Mouse (Mus musculus) liver, embryonic 16.5 days (tissue): ENCODE measurements at regions not wholly inside any gene's neighbourhood (a gene's known extent, or its start where the extent isn't known, plus 50 kb on each side); places are given as distances from the start of the nearest gene placed in this dataset.

Experiments used
- ATAC-seq: fragments of 200-750 bp; cut with Nextera tagmentation; 2 replicates; pipeline ENCODE4 v1.8.0; 2017; ENCODE audit warnings: low read depth, mild to moderate bottlenecking, moderate number of reproducible peaks, moderate library complexity
- H3K27ac ChIP-seq: fragments of 300-500 bp; sonication (generic); 2 replicates; pipeline ENCODE4 v1.5.1; 2014; ENCODE audit warnings: mild to moderate bottlenecking, low read length
- H3K27me3 ChIP-seq: fragments of 300-500 bp; sonication (generic); 2 replicates; pipeline ENCODE4 v1.6.1; 2014; ENCODE audit warnings: low read depth, low read length, mixed read lengths; ENCODE audit not compliant: control insufficient read depth, insufficient read depth
- H3K36me3 ChIP-seq: fragments of 300-500 bp; sonication (generic); 2 replicates; pipeline ENCODE4 v1.6.1; 2014; ENCODE audit warnings: mild to moderate bottlenecking; ENCODE audit not compliant: control insufficient read depth, insufficient read depth
- H3K4me1 ChIP-seq: fragments of 300-500 bp; sonication (generic); 2 replicates; pipeline ENCODE4 v1.6.1; 2014; ENCODE audit warnings: low read depth, low read length, mixed read lengths; ENCODE audit not compliant: control insufficient read depth
- H3K4me2 ChIP-seq: fragments of 300-500 bp; sonication (generic); 2 replicates; pipeline ENCODE4 v1.6.1; 2014; ENCODE audit warnings: low read depth, low read length, mixed read lengths
- H3K4me3 ChIP-seq: fragments of 300-500 bp; sonication (generic); 2 replicates; pipeline ENCODE4 v1.5.1; 2014; ENCODE audit warnings: low read depth, mild to moderate bottlenecking, low read length
- H3K9ac ChIP-seq: fragments of 300-500 bp; sonication (generic); 2 replicates; pipeline ENCODE4 v1.6.1; 2014; ENCODE audit warnings: low read depth, low read length
- H3K9me3 ChIP-seq: fragments of 300-500 bp; sonication (generic); replicated peaks from 2 replicates; pipeline ENCODE4 v1.6.1; 2016; ENCODE audit warnings: low read length; ENCODE audit not compliant: control insufficient read depth
- WGBS: fragments of 180-500 bp; shearing (Covaris S2); extraction: QIAGEN DNeasy Blood & Tissue Kit; methylation state at CpG from one replicate; pipeline ENCODE4 v1.1.7; 2014; ENCODE audit not compliant: insufficient replicate concordance; 5-methylcytosine and 5-hydroxymethylcytosine counted together

- H3K4me1 ChIP-seq, result no peaks in the 10 kb centered on the region
- no peak for ATAC-seq
- H3K4me2 ChIP-seq, result no peak overlapping the region
- no peaks in the 10 kb centered on the region for H3K9me3 ChIP-seq
- no peak overlapping the region for H3K27ac ChIP-seq
- H3K27me3 ChIP-seq, result no peaks in the 10 kb centered on the region
- H3K9ac ChIP-seq, result no peak overlapping the region
- 41% methylated on average over 1 of the region's 1 CpGs for WGBS
- no peaks in the 10 kb centered on the region for H3K36me3 ChIP-seq
- no peak overlapping the region for H3K4me3 ChIP-seq
Measured at GRCm38 (mm10) chr3:48658386-48658785, 1098.7 kb downstream of the Pcdh18 start.

DNA sequence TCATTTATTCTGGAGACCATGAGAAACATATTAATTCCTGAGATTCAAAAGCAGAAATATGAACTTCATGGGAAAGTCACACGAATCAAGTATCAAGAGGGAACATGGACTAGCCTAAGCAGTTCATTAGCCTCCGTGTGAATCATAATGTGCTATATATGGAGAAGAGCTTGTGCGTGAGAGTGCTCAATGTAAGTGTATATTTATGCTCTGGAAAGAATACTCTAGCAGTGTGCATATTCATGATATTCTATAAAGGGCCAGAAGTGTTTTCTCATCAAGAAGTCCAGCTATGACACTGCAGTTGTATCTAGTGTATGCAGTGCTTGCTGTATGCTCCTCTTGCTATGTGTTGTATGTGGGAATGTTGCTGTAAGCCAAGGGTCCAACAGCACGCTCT is 1102.0 kb downstream of the Pcdh18 start:
- no peaks in the 10 kb centered on the region for H3K27me3 ChIP-seq
- no peak for ATAC-seq
- no peak overlapping the region for H3K27ac ChIP-seq
- H3K4me1 ChIP-seq, result no peaks in the 10 kb centered on the region
- no peak overlapping the region for H3K4me3 ChIP-seq
- H3K9me3 ChIP-seq, result no peaks in the 10 kb centered on the region
- H3K36me3 ChIP-seq, result no peaks in the 10 kb centered on the region
- H3K9ac ChIP-seq, result no peak overlapping the region
- 47% methylated on average over 4 of the region's 4 CpGs for WGBS
- no peak overlapping the region for H3K4me2 ChIP-seq

GRCm38 (mm10) chr3:48631889-48632483 is 1125.1 kb downstream of the Pcdh18 start:
- no peak for ATAC-seq
- H3K4me1 ChIP-seq, result no peaks in the 10 kb centered on the region
- no peak overlapping the region for H3K4me2 ChIP-seq
- no peak overlapping the region for H3K4me3 ChIP-seq
- WGBS, result 26% methylated on average over 3 of the region's 3 CpGs
- no peaks in the 10 kb centered on the region for H3K27me3 ChIP-seq
- H3K9me3 ChIP-seq, result no peaks in the 10 kb centered on the region
- no peak overlapping the region for H3K9ac ChIP-seq
- no peak overlapping the region for H3K27ac ChIP-seq
- no peaks in the 10 kb centered on the region for H3K36me3 ChIP-seq

DNA sequence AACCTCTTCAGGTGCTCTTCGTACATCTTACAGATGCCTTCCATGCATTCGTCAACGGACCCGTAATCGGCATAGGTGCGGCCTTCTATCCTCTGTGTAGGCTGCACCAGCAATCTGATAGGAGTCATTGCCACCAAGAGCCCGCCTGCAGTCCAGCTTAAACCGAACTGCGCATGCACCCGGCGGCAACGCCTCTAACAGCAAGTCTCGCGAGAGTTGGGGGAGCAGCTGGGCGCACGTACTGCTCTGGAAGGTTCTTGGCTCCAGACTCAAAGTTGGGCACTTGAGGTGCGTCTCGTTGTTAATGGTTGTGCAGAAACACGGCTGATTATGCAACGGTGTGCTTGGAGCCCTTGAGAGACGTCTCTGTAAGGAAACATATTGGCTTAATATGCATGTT is 1148.2 kb downstream of the Pcdh18 start:
- Histone ChIP-seq H3K27ac (no peak overlapping the region), H3K4me2 (no peak overlapping the region), H3K9me3 (no peaks in the 10 kb centered on the region), H3K9ac (no peak overlapping the region), H3K27me3 (no peaks in the 10 kb centered on the region), H3K4me1 (no peaks in the 10 kb centered on the region), H3K36me3 (no peaks in the 10 kb centered on the region), H3K4me3 (no peak overlapping the region)
- ATAC-seq, result no peak
- WGBS, result 81% methylated on average over 21 of the region's 21 CpGs

GRCm38 (mm10) chr3:48604840-48605239 is 1152.3 kb downstream of the Pcdh18 start:
- ATAC-seq, result no peak
- H3K4me1 ChIP-seq, result no peaks in the 10 kb centered on the region
- H3K27ac ChIP-seq, result no peak overlapping the region
- no peaks in the 10 kb centered on the region for H3K9me3 ChIP-seq
- H3K4me2 ChIP-seq, result no peak overlapping the region
- no peaks in the 10 kb centered on the region for H3K27me3 ChIP-seq
- H3K9ac ChIP-seq, result no peak overlapping the region
- no peak overlapping the region for H3K4me3 ChIP-seq
- 62% methylated on average over 3 of the region's 3 CpGs for WGBS
- no peaks in the 10 kb centered on the region for H3K36me3 ChIP-seq

DNA sequence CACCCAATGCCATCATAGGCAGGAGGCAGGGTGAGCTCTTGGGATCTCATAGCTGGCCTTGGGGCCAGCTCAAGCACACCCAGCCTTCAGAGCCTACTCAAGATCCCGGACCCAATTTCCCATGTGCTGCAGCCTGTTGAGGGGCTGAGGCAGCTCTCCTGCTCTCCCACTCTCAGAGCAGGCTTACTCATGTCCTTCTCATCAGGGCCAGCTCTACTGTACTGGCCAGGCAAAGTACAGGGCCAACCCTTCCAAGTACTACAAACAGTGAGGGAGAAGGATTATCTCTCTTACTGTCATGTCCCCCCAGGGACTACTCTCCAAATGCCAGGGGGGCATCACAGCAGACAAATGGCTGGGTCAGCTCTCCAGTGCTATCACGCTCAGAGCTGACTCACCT is 1169.8 kb downstream of the Pcdh18 start:
- Histone ChIP-seq H3K36me3 (no peaks in the 10 kb centered on the region), H3K4me3 (no peak overlapping the region), H3K4me1 (no peaks in the 10 kb centered on the region), H3K27me3 (no peaks in the 10 kb centered on the region), H3K9me3 (no peaks in the 10 kb centered on the region), H3K4me2 (no peak overlapping the region), H3K9ac (no peak overlapping the region), H3K27ac (no peak overlapping the region)
- 62% methylated on average over 2 of the region's 2 CpGs for WGBS
- ATAC-seq, result no peak

DNA sequence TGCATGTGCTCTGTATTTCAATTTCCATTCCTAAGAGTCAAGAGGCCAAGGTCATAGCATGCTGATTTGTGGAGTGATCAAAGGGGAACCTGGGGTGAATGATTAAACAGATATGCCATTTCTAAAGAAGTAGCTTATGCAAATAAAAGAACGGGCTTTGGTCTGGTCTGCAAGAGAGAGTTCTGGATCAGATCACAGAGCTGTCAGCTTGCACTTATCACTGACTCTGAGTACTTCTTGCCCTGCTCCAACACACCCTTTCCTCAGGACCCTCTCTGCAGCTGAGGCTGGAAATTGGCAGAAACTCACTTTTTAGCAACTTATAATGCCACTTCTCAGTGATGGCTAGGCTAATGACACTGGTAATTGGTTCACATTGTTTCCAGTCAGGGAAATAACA is 1171.0 kb downstream of the Pcdh18 start:
- Histone ChIP-seq H3K9ac (no peak overlapping the region), H3K27me3 (no peaks in the 10 kb centered on the region), H3K4me3 (no peak overlapping the region), H3K9me3 (no peaks in the 10 kb centered on the region), H3K4me2 (no peak overlapping the region), H3K27ac (no peak overlapping the region), H3K36me3 (no peaks in the 10 kb centered on the region), H3K4me1 (no peaks in the 10 kb centered on the region)
- WGBS, result 11% methylated on average over 1 of the region's 1 CpGs
- peak; percentile 58 for ATAC-seq

DNA sequence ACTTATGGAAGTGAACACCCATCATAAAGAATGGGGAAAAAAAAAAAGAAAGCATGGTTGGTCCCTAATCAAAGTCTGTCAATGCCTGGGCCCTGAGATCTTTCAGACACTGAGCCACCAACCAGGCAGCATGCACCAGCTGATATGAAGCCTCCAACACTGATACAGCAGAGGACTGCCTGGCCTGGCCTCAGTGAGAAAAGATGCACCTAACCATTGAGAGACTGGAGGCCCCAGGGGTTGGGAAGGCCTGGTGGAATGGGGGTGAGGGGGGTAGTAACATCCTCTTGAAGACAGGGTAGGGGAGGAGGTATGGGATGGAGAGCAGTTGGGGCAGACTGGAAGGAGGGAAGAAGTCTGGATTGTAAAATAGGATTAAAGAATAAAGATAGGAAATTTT is 1172.8 kb downstream of the Pcdh18 start:
- H3K4me1 ChIP-seq, result no peaks in the 10 kb centered on the region
- no peak for ATAC-seq
- no peak overlapping the region for H3K27ac ChIP-seq
- H3K4me3 ChIP-seq, result no peak overlapping the region
- H3K4me2 ChIP-seq, result no peak overlapping the region
- no peaks in the 10 kb centered on the region for H3K36me3 ChIP-seq
- no peaks in the 10 kb centered on the region for H3K27me3 ChIP-seq
- no peaks in the 10 kb centered on the region for H3K9me3 ChIP-seq
- H3K9ac ChIP-seq, result no peak overlapping the region

GRCm38 (mm10) chr3:48582521-48582920 is 1174.6 kb downstream of the Pcdh18 start:
- Histone ChIP-seq H3K4me1 (no peaks in the 10 kb centered on the region), H3K4me3 (no peak overlapping the region), H3K9me3 (no peaks in the 10 kb centered on the region), H3K4me2 (no peak overlapping the region), H3K27me3 (no peaks in the 10 kb centered on the region), H3K36me3 (no peaks in the 10 kb centered on the region), H3K9ac (no peak overlapping the region), H3K27ac (no peak overlapping the region)
- WGBS, result 53% methylated on average over 1 of the region's 1 CpGs
- no peak for ATAC-seq
